Mouse (Mus musculus): Measurements from ENCODE around the gene Cdh4.

The Cdh4 gene

DNA sequence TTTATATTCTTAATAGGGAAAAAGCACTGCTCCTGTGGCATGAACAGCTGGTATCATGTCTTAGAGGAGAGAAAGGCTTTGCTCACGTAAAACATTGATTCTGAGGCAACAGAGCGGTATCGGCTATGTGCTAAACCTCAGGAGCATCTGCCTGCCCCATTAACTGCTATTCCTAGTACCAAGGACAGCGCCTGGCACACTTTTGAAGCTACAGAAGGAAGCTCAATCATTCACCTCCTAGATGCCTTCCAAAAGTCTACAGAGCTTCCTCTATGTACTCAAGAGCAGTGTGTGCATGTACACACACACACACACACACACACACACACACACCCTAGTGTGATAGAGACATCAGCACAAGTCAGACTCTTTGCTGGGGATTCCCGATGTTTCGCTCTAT lies 34.4 kb downstream of the Cdh4 start:
- no peak for DNase-seq

DNA sequence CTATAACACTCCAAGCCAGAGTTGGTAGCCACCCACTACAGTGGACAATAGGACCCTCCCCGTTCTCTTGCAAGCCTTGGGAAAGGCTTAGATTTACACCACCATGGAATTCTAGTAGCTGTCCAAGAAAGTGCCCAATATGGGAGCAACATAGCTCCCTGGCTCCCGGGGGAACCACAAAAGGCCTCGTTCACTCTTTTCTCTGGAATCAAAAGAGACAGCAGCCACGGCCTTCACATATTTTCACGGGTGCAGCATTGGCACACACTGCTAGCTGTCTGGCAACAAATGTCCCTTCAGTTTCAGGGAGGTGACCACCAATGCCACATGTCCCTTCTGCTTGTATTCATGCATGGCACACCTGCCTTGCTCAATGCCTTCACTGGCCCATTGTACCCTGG lies 38.6 kb downstream of the Cdh4 start:
- no peak for DNase-seq

DNA sequence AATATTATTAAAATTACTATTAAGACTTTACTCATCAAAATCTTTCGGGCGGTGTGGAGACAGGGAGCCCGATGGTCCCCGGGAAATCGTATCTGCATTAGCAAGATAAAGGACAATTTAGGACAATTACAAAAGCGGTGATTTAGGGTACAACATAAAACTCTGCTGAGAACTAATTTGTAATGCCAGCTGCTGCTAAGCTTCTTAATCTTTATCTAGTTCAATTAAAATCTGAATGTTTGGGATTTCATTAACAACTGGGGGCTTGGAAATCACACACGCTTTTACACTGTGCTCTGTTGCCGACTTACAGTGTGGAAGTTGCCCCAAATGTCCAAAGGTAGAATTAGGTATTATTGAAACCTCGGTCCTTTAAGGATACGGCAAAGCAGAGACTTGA lies 39.1 kb downstream of the Cdh4 start:
- DNase-seq, result no peak

DNA sequence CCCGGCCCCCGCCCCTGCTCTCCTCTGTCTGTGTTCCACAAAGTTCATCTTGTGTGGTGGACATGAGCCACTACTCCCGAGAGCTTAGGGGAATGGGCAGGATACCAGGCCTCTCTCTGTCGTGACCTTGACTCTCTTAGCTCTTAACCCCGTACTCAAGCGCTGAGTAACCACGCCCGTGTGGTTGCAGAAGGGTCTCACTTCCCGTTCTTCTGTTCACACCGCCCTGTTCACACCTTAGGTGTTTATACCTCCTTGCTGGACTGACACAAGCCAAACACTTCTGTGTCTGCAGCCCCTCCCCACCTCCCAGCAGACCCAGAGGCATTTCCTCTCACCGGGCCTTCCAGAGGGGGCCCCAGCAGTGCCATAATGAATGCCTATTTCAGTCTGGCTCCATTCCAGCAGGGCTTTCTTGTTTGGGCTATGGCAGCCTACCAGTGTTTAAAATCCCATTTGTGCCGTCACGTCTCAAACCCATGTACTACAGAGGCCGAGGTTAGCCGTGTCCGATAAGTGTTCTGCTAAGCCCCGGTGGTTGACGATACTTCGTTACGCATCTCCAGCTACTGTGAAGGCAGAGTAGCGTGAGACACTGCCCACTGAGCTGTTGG lies 46.4 kb downstream of the Cdh4 start:
- no peak for DNase-seq

DNA sequence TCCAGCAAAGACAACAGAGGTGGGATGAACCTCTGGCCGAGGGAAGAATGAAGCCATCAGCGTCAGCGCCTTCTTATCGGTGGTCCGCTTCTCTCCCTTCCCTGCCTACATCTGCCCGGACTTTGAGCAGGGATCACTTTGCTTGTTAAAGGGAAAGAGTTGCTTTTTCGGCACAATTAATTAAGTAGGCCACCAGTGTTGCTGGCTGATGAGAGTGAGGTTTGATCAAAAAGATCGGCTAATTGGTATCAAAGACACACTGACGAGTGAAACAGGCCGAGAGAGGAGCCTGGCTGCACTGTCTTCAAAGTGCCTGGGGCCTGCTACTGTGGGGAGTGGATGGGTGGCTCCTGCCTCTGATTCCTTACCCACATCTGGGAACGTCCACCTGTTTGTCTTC lies 49.7 kb downstream of the Cdh4 start:
- no peak for DNase-seq

DNA sequence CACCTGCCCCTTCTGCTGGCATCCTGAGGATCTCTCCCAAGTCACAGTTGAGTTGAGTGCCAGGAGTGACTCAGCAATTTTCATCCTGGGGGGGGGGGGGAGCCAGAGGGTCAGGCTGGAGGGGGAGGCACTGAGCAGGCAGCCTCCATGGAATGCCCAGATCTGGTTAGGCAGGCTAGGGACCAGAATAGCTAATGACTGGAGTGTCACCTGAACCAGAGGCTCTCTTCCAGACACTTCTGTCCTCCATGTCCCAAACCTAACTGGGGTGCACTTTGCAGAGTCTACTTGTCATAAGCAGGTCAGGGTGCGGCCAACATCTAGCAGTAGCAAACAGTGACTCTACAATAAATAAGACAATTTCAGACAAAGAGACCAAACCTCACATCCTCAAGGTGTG lies 52.0 kb downstream of the Cdh4 start:
- no peak for DNase-seq

DNA sequence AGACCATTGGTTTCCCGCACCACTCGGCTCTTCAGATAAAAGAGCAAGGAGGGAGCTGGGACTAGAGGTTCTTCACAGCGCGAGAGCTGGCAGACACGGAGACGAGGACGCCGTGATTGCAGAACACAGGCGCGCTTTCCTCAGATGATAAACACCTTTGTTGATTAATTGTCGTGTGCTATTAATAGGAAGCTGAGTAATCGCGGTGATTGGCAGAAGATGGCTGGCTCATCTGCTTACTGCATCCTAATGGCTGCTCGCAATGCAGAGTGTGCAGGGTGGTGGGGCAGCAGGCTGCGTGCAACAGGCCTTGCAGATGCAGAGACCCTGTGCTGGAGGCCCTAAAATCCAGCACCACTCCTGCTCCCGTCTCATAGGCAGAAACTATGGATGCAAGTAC lies 68.2 kb downstream of the Cdh4 start:
- DNase-seq, result no peak

DNA sequence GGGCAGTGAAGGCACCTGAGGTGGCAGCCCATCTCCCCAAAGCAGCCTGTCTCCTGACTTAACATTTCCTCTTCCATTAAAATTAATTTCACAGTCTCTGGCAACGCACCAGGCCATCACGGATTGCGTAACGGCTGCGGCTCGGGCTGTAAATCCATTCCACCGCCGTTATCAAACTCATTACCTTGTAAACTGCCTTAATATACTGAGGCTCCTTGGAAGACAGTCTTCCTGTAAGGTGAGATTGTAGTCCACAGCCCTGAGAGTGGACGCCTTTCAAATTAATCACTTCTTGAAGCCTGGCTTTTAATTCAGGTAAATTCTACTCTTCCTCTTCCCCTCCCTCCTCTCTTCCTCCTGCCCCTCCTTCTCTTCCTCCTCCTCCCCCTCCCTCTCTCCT lies 74.3 kb downstream of the Cdh4 start:
- DNase-seq, result no peak

DNA sequence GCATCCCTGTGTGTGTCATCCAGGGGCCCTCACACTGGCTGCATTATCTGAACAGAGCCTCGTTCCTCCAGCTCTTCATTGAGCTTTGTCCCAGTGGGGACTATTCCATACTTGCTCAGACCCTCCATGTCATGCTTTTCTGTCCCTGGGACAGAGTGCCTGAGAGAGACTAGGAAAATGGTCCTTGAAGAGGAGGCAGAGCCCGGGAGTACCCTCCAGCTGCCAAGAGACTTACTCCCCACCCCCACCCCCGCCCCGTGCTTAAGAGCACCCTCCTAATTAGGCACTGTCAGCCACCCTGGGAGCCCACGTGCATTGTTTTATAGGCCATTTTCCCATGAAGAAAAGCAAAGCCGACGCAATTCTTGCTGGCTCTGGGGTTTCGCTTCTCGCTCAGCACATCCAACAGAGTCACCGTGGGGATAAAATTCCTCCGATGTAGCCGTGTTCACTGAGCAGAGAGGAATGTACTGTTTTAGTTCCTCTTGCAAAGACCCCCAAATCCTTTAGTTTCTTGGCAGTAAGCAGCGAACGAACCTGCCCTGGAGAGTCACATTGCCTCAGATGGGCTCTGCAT lies 76.3 kb downstream of the Cdh4 start:
- no peak for DNase-seq

DNA sequence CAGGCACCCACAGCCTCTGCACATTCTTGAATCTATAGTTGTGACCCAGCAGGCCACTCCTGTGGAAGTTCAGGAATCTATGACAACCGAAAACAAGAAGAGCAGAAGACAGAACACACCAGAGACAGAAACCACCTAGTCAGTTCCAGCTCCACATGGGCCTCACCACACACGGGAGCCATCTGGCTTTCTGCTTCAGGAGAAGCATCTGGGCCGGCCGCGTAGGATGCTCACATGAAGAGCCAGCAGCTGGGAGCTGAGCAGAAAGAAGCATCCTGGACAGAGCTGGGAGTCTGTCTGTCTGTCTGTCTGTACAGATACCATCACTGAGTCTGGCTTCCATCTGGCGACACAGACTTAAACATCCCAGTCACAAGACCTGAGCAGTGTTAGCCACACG lies 76.9 kb downstream of the Cdh4 start:
- DNase-seq, result no peak

DNA sequence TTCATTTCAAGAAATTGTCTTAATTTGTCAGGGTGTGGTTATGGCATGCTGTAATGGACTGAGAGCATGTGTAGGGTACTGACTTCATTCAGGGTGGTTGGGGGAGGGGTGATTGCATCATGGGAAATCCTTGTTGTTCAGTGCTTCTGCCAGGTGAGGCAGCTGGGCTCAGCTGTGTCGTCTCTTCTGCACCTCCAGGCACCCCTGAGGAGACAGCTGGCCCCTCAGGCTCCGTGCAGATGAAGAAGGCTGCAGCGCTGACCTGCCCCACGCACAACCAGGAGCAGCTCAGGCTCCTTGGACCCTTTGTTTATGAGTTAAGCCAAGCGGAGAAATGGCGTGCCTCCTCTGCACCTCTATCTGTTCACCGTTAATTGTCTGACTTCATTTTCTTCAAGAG lies 77.7 kb downstream of the Cdh4 start:
- DNase-seq, result no peak

DNA sequence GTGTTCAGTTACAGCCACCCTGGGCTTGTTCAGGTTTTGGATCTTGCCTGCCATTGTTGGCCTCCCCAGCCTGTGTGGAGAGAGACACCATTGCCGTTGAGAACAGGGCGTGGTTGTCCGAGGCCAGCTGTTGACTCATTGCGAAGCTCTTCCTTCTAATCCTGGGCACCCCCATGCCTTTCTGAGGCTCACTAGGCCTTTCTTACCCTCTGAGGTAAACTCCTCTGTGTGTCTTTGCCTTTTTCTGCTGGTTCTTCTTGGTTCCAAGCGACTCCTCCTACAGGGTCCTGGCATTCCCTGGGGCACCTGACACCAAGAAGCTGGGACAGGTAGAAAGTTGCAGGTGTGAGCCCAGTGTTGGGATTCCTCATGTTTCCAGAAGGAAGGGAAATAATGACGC lies 78.7 kb downstream of the Cdh4 start:
- no peak for DNase-seq

DNA sequence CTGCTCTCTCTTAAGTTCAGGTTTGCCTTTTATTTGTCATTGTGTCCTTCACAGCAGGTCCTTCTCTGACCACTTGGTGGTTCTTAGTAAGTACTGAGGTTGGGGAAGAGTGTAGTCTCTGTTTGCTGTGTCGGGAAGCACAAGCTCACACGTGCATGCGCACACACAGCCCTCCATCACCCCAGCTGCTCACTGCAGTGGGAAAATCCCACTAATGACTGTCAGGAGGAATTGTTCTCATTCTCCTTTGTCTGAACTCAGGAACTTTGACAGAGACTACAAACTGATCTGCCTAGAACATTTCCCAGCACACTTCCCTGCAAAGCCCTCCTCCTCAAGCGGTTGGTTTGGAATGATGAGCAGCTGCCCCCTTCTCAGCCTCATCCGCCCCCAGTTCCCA lies 79.2 kb downstream of the Cdh4 start:
- DNase-seq, result no peak

DNA sequence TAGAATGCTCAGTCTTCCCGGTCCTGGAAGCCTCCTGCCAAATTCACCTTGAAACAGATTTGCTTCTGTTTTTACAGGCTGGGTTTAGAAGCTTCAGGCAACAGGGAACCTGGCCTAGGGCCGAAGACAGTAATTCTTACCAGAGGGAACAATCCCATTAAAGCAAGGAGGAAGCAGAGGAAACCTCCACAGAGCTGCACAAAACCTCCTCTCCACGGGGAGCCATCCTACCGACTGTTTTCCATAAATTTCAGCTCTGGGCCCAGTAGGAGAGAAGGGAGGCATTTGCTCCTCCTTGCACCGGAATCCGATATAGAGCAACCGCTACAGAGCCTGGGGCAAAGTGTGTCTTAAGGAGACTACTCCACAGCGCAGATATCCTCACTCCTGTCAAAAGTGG lies 79.9 kb downstream of the Cdh4 start:
- DNase-seq, result no peak

DNA sequence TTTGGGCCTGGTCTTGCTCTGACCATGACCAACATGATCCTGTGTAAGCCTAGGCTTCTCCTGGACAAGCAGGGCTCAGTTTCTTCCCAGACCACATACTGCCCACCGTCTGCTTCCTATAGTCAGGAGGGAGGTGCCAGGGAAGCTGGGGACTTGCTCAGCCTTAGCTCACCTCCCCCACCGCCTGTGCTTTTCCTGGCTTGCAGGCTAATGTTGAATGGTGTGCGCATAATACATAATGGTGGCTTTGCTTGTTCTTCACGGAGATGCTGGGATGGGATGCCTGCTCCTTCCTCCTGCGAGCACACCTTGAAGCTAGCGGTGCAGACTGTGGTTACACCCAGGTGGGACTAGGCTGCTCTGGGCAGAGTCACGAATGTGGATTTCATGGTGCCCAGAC lies 84.7 kb downstream of the Cdh4 start:
- no peak for DNase-seq

DNA sequence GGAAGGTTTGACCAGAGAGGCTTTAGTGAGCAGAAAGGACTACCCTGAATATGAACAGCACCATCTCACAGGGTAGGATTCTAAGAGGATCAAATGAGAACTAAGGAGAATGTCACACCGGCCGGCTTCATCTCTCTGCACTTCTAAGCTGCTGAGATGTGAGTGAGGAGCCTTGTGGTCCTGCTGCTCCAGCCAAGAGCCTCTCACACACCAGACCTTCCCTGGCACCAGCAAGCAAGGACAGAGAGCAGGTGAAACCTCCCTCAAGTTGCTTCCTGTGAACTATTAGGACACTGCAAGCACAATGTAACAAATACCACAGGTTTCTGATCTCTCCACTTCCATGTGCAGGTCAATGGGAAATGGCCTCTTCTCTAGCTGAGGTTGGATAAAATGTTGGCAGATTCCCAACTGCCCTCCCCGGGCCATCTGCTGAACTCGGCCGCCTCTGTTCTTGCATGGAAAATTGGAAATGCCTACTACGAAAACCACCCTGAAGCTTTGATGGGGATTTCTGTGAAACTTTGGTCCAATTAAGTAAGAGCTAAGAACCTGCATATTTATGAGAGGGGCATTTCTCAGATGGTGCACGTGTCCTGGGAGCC lies 88.3 kb downstream of the Cdh4 start:
- DNase-seq, result no peak

DNA sequence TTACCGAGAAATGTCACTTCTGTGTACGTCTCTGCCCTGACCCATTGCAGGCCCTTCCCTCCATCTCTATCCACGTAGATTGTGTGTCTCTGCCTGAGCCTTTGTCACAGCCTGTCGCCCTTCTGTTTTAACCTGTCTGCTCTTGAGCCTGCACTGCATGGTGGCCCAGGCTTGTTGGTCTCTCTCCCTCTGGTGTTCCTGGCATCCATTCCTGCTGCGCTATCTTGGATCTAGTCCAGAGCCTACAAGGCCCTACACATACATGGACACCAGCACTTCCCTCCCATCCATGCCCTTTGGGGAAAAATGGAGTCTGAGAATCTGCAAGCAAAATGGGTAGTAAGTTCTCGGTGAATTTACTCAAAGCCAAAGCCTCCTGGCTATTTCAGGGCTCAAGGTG lies 91.0 kb downstream of the Cdh4 start:
- no peak for DNase-seq

DNA sequence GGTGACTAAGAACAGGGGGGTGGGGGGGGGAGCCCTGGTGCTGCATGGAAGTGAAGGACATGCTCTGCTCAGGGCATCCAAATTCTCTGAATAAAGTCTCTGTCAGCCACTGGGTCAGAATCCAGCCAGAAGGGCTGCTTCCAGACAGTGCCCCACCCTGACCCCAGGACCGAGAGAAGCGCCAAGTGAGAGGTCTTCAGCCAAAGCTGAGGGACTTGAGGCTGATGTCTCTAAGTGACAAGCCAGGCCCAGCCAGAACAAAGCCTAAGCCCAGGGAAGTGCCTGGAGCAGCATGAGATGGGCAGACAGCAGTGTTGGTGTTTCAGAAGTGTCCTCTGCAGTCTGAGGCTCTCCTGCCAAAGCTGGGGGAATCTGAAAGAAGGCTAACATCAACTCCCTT lies 91.7 kb downstream of the Cdh4 start:
- DNase-seq, result no peak

DNA sequence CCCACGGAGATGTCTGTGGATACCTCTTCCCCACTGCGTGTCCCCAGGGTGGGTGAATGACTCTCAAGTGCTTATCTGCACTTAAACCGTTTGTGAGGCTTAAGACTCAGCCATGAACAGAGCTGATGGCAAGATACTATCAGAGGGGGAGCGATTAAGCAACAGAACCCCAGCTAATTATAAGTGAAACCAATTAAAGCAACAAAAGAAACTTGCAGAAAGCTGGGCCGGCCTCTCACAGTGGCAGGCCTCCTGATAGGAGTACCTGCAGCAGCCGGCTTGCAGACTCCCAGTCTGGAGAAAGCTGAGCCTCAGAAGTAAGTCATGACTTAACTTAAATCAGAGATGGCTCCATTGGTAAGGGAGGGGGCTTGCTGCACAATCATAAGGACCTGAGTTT lies 93.0 kb downstream of the Cdh4 start:
- no peak for DNase-seq

DNA sequence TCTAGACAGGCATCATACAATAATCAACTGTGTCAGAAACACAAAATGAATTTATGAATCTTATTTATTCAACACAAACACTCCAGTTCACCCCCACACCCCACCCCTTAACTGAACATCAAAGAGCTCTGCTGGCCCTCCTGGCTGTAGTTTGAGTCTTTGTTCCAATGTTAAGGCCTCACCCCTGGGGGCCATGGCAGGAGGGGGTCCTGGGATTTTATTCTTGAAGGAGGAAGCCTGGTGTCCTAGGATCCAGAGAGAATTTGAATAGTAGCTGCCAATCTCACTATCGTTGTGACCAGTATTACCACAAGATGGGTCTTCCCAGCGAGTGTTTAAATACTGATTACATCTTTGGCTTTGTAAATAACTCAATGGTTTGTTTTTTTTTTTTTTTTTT lies 94.5 kb downstream of the Cdh4 start:
- no peak for DNase-seq

DNA sequence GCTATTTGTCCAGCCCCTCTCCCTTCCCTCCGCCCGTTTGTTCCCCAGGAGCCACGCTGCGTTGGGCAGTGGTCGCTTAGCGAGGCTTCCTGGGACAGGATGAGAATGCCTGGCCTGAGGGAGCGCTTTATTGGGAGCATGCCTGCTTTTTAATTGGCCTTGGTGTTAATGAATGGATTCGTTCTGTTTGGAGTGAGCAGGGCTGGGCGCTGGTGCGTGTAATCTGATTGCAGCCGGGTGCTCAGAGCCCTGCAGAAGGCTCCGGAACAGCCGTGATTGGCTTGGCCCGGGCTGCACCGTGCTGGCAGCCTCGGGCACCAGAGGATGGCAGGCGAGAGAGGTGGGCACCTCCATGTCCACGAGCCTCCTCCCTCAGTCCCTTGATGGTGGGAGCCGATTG lies 95.2 kb downstream of the Cdh4 start:
- DNase-seq, result no peak

DNA sequence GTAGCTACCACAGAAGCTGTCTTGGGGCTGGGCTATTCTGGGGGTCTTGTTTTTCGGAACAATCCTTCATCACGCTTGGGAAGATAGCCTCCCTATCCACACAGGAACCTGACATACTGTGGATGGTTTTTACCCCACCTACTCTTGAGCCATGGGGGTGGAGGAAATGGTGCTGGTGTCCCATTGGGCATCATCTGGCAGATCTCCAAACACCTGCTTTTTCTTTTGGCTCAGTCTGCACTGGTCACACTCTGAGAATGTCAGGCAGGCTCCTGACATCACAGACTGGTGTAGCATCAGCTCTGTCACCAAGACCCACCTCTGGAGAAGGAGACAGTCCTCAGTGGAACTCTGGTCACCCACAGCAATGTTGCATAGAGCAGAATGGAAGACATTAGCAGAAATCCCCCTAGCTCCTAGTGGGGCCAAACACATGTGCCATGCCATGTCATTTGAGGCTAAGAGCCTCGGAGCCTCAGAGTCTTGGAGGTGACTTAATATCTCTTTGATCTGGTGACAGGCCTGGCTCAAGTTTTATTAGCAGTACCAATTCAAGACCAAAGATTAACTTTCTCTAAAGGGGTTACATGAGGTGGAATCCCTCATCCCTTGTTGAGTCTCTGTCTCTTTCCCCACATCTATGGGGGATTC lies 95.7 kb downstream of the Cdh4 start:
- no peak for DNase-seq

DNA sequence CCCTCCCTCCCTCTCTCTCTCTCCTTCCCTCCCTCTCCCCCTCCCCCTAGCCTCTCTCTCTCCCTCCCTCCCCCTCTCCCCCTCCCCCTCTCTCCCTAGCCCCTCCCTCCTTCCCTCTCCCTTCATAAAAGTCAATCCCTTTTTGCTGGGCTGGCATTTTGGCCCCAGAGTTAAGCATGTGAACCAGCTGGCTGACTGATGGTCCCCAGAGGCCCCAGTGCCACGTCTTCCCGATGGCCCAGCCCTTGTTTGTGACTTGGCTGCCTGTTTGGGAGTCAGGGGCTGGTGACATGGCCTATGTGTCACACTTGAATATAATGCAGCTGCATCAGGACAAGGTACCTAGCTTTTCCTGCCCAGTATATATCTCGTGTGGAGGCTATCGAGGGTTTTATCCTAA lies 96.3 kb downstream of the Cdh4 start:
- no peak for DNase-seq

DNA sequence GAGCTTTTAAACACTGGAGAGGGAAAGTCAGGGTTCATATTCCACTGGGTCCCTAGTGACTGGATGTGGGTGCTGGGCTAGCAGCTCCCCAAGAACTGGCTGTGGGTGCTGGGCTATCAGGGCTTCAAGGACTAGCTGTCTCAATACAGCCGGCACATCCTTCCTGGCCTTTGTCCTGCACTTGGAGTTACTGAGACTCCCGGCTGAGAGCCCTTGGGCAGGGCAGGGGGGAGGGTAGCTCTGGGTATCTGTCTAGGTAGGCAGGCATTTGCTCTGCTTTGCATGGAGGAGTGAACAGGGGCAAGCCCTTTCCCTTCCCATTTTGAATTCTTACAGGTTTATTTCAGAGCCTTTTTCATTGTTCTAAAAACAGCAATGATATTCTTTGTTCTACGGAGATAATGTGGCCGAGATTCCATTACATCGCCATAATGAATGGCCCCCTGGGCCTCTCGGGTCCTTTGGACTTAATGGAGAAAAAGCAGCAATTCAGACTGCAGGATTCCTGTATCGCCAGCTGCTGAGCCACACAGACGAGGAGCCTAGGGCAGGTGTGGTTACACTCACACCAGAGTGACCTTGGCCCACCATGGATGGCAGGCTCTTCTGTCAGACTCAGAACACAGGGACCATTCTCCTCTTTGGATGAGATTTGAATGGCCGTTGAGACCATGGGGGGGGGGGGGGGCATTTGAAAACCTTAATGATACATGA lies 97.5 kb downstream of the Cdh4 start:
- no peak for DNase-seq
